Mouse (Mus musculus) forebrain, embryonic 10.5 days (tissue): ENCODE data around the gene Med31. TPM values are rescaled to one million over a fixed set of nuclear protein-coding genes. Genes with fewer than 3 reads are reported as not detected.

Experiments
- DNase-seq: peaks from one replicate; pipeline ENCODE4 v3.0.0-alpha.2; 2017; ENCODE audit warnings: low spot score; ENCODE audit errors: extremely low spot score
- H3K27ac ChIP-seq: fragments of 300-500 bp; sonication (generic); 2 replicates; pipeline ENCODE4 v1.5.1; 2016; ENCODE audit warnings: mild to moderate bottlenecking
- H3K27me3 ChIP-seq: fragments of 300-500 bp; sonication (generic); 2 replicates; pipeline ENCODE4 v1.6.1; 2016; ENCODE audit warnings: mild to moderate bottlenecking; ENCODE audit not compliant: poor library complexity, severe bottlenecking
- H3K36me3 ChIP-seq: fragments of 300-500 bp; sonication (generic); replicated peaks from 2 replicates; pipeline ENCODE4 v1.6.1; 2016; ENCODE audit warnings: mild to moderate bottlenecking, moderate library complexity
- H3K4me1 ChIP-seq: fragments of 300-500 bp; sonication (generic); 2 replicates; pipeline ENCODE4 v1.6.1; 2016
- H3K4me3 ChIP-seq: fragments of 300-500 bp; sonication (generic); 2 replicates; pipeline ENCODE4 v1.5.1; 2016; ENCODE audit warnings: mild to moderate bottlenecking, moderate library complexity
- H3K9me3 ChIP-seq: fragments of 300-500 bp; sonication (generic); 2 replicates; pipeline ENCODE4 v1.6.1; 2016; ENCODE audit warnings: mild to moderate bottlenecking, moderate library complexity
- WGBS: fragments of 180-500 bp; shearing (Covaris S2); methylation state at CpG from one replicate; pipeline ENCODE4 v1.1.7; 2016; 5-methylcytosine and 5-hydroxymethylcytosine counted together
- polyA plus RNA-seq: library from polyadenylated mRNA; unstranded; fragments of >200 nt; fragmentation: Nextera tagmentation; extraction: Ambion mirVana; gene quantifications from 2 replicates; pipeline ENCODE4 v1.2.1, GENCODE M21; 2016

The Med31 gene
- 44.8 and 47.1 TPM in 2 replicates for polyA plus RNA-seq

- peak within 1 kb of the TSS; percentile 89 for H3K27ac ChIP-seq
- H3K9me3 ChIP-seq = no peaks in the 10 kb centered on the region
- H3K4me3 ChIP-seq = peak within 1 kb of the TSS; percentile 91
- WGBS = 5% methylated on average over 29 of the region's 29 CpGs
- H3K36me3 ChIP-seq = peaks cover 25% of the 10 kb centered on the region
- peaks cover 28% of the 10 kb centered on the region for H3K4me1 ChIP-seq
- no peak for DNase-seq
- no peaks in the 10 kb centered on the region for H3K27me3 ChIP-seq
These were observed at the start of gene Med31 for GRCm38 (mm10) chr11:72215410-72215797. Gene Med31, minus strand, starts transcription at chr11:72215592.

GRCm38 (mm10) chr11:72256441-72256840 is 41.0 kb upstream of the Med31 start:
- 79% methylated on average over 2 of the region's 2 CpGs for WGBS
- no peaks in the 10 kb centered on the region for H3K27me3 ChIP-seq
- 0 out of 2 replicates have a peak, but pooled peaks cover 4% of the 10 kb centered on the region for H3K4me1 ChIP-seq
- H3K36me3 ChIP-seq = no peaks in the 10 kb centered on the region
- DNase-seq = no peak
- H3K9me3 ChIP-seq = no peaks in the 10 kb centered on the region
- no peak overlapping the region for H3K4me3 ChIP-seq
- H3K27ac ChIP-seq = no peak overlapping the region

DNA sequence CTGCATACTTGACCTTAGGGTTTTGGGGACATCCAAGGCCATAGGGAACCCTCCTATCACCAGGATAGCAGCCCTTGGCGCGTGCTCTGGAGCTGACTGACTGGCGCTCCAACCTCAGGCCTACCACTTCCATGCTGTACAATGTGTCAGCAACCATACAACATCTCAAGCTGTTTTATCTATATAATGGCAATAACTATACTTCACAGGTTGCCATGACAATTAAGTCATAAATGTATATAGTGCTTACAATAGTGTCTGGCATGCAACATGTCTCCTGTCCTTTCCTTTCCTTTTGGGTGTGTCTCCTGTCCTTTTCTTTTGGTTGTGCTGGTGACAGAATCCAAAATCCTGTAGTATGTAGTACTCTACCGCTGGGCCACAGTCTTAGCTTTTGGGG is 40.2 kb upstream of the Med31 start:
- no peak for DNase-seq
- Histone ChIP-seq H3K4me3 (no peak overlapping the region), H3K9me3 (no peaks in the 10 kb centered on the region), H3K36me3 (no peaks in the 10 kb centered on the region), H3K27ac (no peak overlapping the region), H3K27me3 (no peaks in the 10 kb centered on the region), H3K4me1 (0 out of 2 replicates have a peak, but pooled peaks cover 4% of the 10 kb centered on the region)
- 93% methylated on average over 4 of the region's 4 CpGs for WGBS

- WGBS = 72% methylated on average over 8 of the region's 8 CpGs
- Histone ChIP-seq H3K9me3 (no peaks in the 10 kb centered on the region), H3K27me3 (no peaks in the 10 kb centered on the region), H3K4me3 (no peak overlapping the region), H3K4me1 (no peaks in the 10 kb centered on the region), H3K27ac (no peak overlapping the region), H3K36me3 (no peaks in the 10 kb centered on the region)
- DNase-seq = no peak
These were observed 29.9 kb upstream of the Med31 start for GRCm38 (mm10) chr11:72245196-72245753.

DNA sequence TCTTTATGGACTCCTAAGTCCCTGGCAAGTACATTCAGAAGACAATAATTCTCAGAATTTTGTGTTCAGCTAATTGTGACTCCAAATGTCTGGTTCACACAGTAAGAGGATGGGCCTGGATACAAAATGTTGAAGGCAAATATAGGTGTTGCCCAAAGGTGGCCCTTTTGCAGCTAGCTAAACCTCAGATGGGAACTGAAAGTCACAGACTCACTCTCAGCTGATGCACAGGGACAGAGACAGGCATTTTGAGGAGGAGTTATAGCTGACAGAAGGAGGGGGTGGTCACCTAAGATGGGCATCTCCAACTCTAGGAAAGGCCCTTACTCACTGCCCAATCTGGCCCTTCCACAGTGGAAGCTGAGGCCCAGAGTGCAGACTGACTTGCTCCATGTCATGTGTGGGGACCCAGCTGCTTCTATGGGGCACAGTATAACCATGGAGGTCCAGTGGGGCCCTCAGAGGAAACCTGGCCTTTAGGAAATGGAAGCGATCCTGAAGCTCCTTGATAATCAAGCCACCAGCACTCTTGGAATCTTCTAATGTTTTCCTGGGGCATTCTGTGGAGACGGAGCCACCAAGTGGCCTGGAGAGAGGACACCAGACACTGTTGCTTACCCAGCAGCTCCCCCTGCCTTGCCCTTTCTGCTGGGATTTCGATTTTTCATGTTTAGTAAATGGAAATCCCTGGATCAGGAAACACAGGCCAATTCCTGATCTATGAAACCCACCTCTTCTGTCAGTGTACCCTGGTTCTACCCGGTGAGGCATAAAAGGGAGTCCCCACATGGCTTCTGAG is 24.9 kb upstream of the Med31 start:
- Histone ChIP-seq H3K9me3 (no peaks in the 10 kb centered on the region), H3K27ac (no peak overlapping the region), H3K4me1 (no peaks in the 10 kb centered on the region), H3K27me3 (no peaks in the 10 kb centered on the region), H3K36me3 (no peaks in the 10 kb centered on the region), H3K4me3 (no peak overlapping the region)
- WGBS = 75% methylated on average over 4 of the region's 4 CpGs
- no peak for DNase-seq

DNA sequence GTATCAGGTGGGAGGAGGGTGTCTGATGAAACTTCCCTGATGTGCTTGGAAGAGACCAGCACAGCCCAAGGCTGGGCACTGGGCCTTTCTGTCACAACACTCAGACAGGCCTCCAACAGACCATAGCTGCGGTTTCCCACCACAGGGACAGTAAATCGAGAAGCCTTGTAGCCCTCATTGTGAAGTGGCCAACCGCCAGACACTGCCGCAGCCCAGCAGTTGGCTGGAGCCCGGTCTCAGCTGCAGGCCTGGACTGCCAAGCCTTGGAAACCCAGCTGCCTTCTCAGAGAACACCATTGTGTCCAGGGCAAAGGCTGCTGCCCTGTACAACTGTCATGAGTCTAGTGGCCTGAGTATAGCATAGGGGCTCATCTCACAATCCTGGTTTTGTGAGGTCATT is 18.6 kb upstream of the Med31 start:
- H3K9me3 ChIP-seq = no peaks in the 10 kb centered on the region
- no peak for DNase-seq
- no peaks in the 10 kb centered on the region for H3K4me1 ChIP-seq
- WGBS = 84% methylated on average over 5 of the region's 5 CpGs
- no peak overlapping the region for H3K27ac ChIP-seq
- H3K4me3 ChIP-seq = no peak overlapping the region
- H3K27me3 ChIP-seq = no peaks in the 10 kb centered on the region
- H3K36me3 ChIP-seq = no peaks in the 10 kb centered on the region

GRCm38 (mm10) chr11:72232991-72233390 is 17.6 kb upstream of the Med31 start:
- no peak overlapping the region for H3K4me3 ChIP-seq
- H3K27ac ChIP-seq = no peak overlapping the region
- 70% methylated on average over 1 of the region's 1 CpGs for WGBS
- no peaks in the 10 kb centered on the region for H3K4me1 ChIP-seq
- no peaks in the 10 kb centered on the region for H3K27me3 ChIP-seq
- H3K36me3 ChIP-seq = no peaks in the 10 kb centered on the region
- no peak for DNase-seq
- H3K9me3 ChIP-seq = no peaks in the 10 kb centered on the region

GRCm38 (mm10) chr11:72232068-72232467 is 16.7 kb upstream of the Med31 start:
- DNase-seq = no peak
- Histone ChIP-seq H3K4me3 (no peak overlapping the region), H3K4me1 (no peaks in the 10 kb centered on the region), H3K27me3 (no peaks in the 10 kb centered on the region), H3K9me3 (no peaks in the 10 kb centered on the region), H3K36me3 (no peaks in the 10 kb centered on the region), H3K27ac (no peak overlapping the region)
- WGBS = 93% methylated on average over 7 of the region's 7 CpGs

DNA sequence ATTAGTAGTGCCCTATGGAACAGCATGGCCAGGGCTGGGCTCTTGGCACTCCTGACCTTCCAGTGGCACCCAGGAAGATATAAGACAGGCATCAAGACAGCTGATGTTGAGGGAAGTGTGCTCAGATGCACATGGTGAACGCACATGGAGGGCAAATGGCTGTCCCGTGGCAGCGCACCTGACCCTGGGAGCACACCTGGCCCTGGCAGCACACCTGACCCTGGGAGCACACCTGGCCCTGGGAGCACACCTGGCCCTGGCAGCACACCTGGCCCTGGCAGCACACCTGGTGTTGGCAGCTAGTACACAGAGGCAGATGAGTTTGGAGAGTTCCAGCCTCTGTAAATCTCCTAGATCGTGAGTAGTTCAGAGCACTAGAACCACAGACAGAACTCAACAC is 13.1 kb upstream of the Med31 start:
- 96% methylated on average over 4 of the region's 4 CpGs for WGBS
- Histone ChIP-seq H3K27ac (no peak overlapping the region), H3K4me1 (peaks cover 10% of the 10 kb centered on the region), H3K36me3 (no peaks in the 10 kb centered on the region), H3K4me3 (no peak overlapping the region), H3K9me3 (no peaks in the 10 kb centered on the region), H3K27me3 (no peaks in the 10 kb centered on the region)
- no peak for DNase-seq

DNA sequence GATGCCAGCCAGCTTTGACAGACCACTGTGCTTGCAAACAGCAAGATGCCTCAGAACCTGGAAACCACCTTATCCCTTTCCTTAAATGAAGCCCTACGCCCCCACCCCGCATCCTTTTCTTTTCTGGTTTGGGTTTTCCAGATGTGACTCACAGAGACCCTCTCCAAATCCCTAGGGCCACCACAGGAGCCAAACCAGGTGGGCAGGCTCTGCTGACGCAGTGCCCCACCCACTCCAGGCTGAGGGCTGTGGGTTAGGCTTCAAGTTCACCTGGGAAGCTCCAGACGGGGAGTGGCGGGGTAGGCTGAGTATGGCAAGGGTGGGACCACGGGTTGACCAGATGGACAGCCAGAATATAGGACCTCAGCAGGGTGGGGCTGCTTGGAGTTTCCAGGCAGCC is 11.5 kb upstream of the Med31 start:
- no peak for DNase-seq
- WGBS = 85% methylated on average over 6 of the region's 6 CpGs
- Histone ChIP-seq H3K27ac (0 out of 2 replicates have a peak overlapping the region, but pooled peaks have one; percentile 21), H3K27me3 (no peaks in the 10 kb centered on the region), H3K4me3 (no peak overlapping the region), H3K4me1 (peaks cover 10% of the 10 kb centered on the region), H3K36me3 (no peaks in the 10 kb centered on the region), H3K9me3 (no peaks in the 10 kb centered on the region)

DNA sequence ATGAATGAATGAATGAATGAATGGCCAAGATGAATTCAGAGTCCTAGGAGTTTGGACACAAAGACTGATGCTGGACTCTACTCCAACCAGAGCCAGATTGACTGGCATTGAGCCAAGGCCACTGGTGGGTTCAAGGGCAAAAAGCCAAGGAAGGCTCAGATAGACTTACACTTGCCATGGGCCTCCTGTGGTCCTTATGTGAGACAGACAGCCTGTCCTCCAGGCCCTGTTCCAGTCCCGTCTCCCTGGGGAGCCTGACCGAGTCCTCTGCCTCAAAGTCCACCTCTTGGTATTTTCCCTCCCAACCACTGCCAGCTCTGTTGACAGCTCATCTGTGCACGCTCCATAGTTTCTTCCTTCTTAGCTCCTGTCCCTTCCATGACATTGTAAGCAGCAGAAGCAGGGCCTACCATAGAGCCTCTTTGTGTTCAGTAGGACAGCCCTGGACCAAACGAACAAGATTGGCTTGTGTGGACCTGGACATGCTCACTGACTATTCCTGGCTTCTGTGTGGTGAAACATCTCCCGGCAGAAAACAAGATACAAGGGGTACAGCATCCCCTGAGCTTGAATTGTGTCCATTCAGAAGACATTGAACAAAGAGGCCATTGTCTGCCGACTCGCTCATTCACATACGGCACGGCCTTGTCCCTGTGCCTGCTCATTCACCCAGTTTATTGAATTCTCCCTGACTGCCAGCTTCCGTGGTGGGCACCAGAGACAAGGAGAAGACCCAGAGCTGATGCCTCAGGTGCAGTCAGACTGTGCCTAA is 10.8 kb upstream of the Med31 start:
- Histone ChIP-seq H3K27ac (no peak overlapping the region), H3K4me3 (no peak overlapping the region), H3K9me3 (no peaks in the 10 kb centered on the region), H3K4me1 (peaks cover 10% of the 10 kb centered on the region), H3K36me3 (no peaks in the 10 kb centered on the region), H3K27me3 (no peaks in the 10 kb centered on the region)
- WGBS = 55% methylated on average over 10 of the region's 10 CpGs
- DNase-seq = no peak

GRCm38 (mm10) chr11:72224865-72225264 is 9.5 kb upstream of the Med31 start:
- peak; percentile 70 for DNase-seq
- Histone ChIP-seq H3K27me3 (no peaks in the 10 kb centered on the region), H3K36me3 (no peaks in the 10 kb centered on the region), H3K27ac (no peak overlapping the region), H3K9me3 (no peaks in the 10 kb centered on the region), H3K4me1 (peaks cover 10% of the 10 kb centered on the region), H3K4me3 (no peak overlapping the region)
- WGBS = 25% methylated on average over 5 of the region's 5 CpGs

- no peak overlapping the region for H3K27ac ChIP-seq
- no peaks in the 10 kb centered on the region for H3K27me3 ChIP-seq
- peaks cover 10% of the 10 kb centered on the region for H3K4me1 ChIP-seq
- H3K36me3 ChIP-seq = no peaks in the 10 kb centered on the region
- H3K9me3 ChIP-seq = no peaks in the 10 kb centered on the region
- no peak for DNase-seq
- no peak overlapping the region for H3K4me3 ChIP-seq
- WGBS = 89% methylated on average over 4 of the region's 4 CpGs
These were observed 8.0 kb upstream of the Med31 start for GRCm38 (mm10) chr11:72223414-72223813.
